Mouse (Mus musculus): ENCODE measurements around the gene D1Ertd622e.

- TF ChIP-seq CTCF (IDR thresholded peaks at IDR 0.05; ENCODE audit: low read depth) (no peak), EP300 (optimal IDR thresholded peaks at IDR 0.05) (no peak)
Observed at GRCm38 (mm10) chr1:97662324-97662723, 450 bp upstream of the D1Ertd622e start.
